Mouse (Mus musculus) inflammation-experienced regulatory T-cells, adult 6 months (primary cell): ENCODE measurements around the gene Col4a3. TPM values are rescaled to one million over a fixed set of nuclear protein-coding genes. Genes with fewer than 3 reads are reported as not detected.

Experiments used
- ATAC-seq: one replicate; pipeline ENCODE4 v1.8.0; 2017
- polyA plus RNA-seq, 3 experiments: library from polyadenylated mRNA; unstranded; fragments of 100-300 nt; shearing (Covaris generic); gene quantifications; one replicate each; pipeline ENCODE4 v1.2.1; 2017

The Col4a3 gene
- polyA plus RNA-seq = under 1 TPM in 1 of 3 experiments, not detected in 2; 0.10 TPM

GRCm38 (mm10) chr1:82586713-82587399 lies at the start of gene Col4a3, which contains the start of gene Col4a4:
Gene Col4a3 (plus strand): TSS chr1:82586921.
Gene Col4a4 (minus strand): TSS chr1:82586849.
- ATAC-seq = no peak

- ATAC-seq = no peak
Measured at GRCm38 (mm10) chr1:82537848-82538247, 48.9 kb upstream of the Col4a3 start.

DNA sequence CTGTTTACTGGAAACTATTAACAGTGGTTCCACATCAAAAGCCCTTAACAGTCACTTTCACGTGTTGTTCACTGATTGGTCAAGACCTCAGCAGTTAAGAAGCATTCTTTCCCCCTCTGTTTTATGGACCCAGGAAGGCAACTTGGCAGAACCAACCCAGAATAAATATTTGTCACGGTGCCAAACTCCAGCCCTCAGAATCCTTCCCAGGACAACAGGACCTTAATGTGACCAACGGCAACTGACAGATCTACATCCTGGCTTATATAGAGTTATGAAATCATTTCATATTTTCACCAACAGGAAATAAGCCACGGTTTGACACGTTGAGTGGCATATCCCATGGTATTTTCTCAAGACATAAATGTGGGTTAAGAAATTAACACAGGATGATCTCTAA lies 46.7 kb upstream of the Col4a3 start:
- ATAC-seq = no peak

DNA sequence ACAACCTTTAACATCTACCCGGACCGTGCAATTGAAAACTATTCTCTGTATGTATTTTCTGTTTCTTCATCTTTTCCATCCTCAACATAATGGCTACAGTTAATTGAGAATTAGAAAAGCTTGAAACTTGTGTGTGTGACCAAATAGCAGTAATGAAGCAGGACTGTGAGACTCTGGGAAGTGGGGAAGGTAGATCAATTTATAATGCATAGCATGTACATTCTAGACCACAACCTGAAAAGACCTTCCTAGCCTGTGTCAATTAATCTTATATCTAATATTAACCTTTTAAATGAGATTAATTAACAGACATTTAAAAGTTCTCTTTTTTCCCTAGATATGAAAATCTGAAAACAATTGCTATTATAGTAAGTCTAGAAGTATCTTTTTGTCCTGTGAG lies 42.8 kb upstream of the Col4a3 start:
- no peak for ATAC-seq

DNA sequence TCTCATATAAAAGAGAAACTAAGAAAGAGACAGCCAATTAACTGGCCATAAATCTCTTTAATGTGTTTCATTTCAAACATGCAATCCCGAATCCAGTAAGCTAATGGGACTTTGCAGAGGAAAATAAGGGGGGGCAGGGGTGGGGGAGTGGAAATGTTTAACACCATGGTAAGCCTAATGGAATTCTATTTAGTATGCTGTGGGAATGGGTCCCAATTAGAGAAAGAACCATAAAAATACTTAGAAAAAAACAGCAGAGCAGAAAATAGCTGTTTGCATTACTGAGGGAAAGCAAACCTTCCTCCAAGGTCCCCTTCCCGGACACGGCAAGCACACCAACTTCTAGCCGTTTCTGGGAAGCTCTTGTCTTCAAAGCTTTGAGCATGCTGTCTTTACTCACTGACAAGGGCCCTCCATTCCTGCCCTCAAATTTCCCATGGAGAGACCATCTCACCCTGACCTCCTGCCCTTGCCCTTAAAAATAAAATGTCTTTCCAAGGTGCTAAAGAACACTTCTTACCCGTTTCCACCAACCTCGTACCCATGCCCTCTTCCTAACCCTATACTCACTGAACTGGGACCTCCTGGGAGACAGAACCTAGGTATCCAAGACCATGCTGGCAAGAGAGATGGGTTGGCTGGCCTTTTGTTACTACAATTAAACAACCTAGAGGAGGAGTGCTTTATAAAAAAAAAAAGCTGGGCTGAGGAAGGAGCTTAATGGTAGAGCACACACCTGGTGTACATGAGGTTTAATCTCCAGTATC lies 42.1 kb upstream of the Col4a3 start:
- ATAC-seq = no peak

GRCm38 (mm10) chr1:82545199-82545960 lies 41.3 kb upstream of the Col4a3 start:
- no peak for ATAC-seq

GRCm38 (mm10) chr1:82554443-82554850 lies 32.3 kb upstream of the Col4a3 start:
- no peak for ATAC-seq

- no peak for ATAC-seq
Measured at GRCm38 (mm10) chr1:82554889-82555288, 31.8 kb upstream of the Col4a3 start.

GRCm38 (mm10) chr1:82560223-82560622 lies 26.5 kb upstream of the Col4a3 start:
- no peak for ATAC-seq

- ATAC-seq = no peak
Measured at GRCm38 (mm10) chr1:82569405-82569804, 17.3 kb upstream of the Col4a3 start.

- no peak for ATAC-seq
Measured at GRCm38 (mm10) chr1:82571758-82572157, 15.0 kb upstream of the Col4a3 start.

DNA sequence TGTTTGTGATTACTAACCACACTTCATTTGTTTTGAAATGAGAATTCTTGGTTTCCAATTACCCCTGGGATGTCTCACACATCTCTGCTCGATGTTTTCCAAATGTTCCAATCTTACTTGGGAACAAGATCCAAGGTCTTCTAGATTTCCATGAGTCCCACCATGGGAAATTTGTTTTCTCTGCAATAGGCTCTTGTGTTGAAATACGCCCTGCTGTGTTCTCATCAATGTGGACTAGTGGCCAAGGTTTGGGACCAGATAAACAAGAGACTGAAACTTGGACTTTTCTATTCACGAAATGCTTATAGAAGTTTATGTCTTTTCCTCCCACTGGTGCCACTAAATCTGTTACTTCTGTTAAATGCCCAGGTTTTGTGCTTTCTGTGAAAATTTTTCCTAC lies 11.0 kb upstream of the Col4a3 start:
- ATAC-seq = no peak

DNA sequence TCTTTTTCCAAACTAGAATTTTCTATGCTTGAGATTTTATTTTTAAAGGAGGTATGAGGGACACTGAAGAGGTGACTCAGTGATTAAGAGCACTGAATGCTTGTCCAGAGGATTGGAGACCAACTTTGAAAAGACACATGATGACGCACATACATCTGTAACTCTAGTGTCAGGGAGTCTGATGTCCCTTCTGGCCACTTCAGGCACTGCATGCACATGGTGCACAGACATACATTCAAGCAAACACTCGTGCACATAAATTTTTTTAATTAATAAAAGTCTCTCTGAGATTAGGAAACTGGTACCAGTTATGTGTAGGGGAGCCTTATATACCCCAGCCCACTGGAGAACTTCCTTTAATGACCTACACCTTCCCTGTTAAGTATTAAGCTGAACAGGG lies 10.5 kb upstream of the Col4a3 start:
- ATAC-seq = no peak

GRCm38 (mm10) chr1:82577339-82577738 lies 9.4 kb upstream of the Col4a3 start:
- no peak for ATAC-seq

DNA sequence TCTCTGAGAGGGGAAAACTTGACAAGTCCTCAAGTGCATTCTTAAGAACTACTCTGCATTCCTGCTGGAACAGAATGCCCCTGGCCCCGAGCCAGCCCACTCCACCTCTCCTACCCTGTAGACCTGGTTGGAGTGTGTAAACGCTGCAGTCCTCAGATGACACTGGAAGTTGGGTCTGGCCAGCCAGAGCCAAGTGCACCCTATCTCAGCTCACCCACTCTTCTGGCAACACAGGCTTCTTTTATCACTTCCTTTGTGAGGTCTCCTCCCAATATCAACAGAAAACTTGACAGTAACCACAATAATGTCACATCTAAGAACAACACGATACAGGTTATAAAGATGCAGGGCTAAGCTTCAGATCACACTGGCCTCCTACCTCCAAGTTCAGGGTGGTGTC lies 8.8 kb upstream of the Col4a3 start:
- no peak for ATAC-seq

- no peak for ATAC-seq
Measured at GRCm38 (mm10) chr1:82578320-82578719, 8.4 kb upstream of the Col4a3 start.

GRCm38 (mm10) chr1:82585981-82586380 lies 740 bp upstream of the Col4a3 start:
- no peak for ATAC-seq

DNA sequence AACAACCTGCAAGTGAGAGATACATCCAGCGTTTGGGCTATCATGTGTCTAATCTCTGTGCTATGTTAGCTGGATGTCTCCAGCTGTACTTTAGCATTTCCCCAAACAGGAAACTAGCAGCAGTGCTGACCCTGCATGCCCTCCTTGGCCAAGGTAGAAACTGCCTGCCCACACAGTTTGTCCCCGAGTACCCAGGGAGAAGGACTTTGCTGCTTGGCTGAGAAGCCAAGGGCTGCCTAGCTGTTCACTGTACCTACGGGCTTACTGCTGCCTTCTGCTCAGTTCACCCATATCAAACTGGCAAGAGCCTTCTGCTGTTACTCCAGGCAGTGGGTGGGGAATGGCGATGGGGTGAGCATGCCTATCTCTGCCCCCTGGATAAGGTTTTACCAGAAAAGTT lies 3.5 kb downstream of the Col4a3 start:
- no peak for ATAC-seq

GRCm38 (mm10) chr1:82596864-82597596 lies 10.3 kb downstream of the Col4a3 start:
- ATAC-seq = no peak

- no peak for ATAC-seq
Measured at GRCm38 (mm10) chr1:82603198-82603950, 16.7 kb downstream of the Col4a3 start.

GRCm38 (mm10) chr1:82605347-82605746 lies 18.6 kb downstream of the Col4a3 start:
- no peak for ATAC-seq

DNA sequence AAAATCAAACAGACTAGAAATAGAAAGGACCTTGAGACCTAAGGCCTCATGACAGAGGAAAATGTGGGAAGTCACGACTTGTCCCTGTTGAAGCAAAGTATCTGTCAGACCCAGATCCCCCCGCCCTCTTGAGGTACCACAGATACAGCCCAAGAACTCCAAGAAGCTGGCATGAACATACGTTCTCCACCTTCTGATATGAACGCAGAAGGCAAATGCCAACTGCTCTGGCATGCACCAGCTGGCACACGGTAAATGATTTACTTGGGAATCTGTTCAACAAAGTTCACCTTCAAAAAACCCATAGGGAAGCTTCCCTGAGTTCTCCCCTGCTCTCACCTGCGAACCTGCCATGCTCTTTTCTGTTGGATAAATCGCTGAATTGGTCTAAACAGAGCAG lies 19.1 kb downstream of the Col4a3 start:
- ATAC-seq = no peak
